Mouse (Mus musculus): ENCODE measurements at regions not wholly inside any gene's neighbourhood (a gene's known extent, or its start where the extent isn't known, plus 50 kb on each side); places are given as distances from the start of the nearest gene placed in this dataset.
"Not testable (repeated sequence)": the region's sequence is repeated elsewhere in the genome, so short reads cannot be mapped to it uniquely, and the experiment has no call there.

DNA sequence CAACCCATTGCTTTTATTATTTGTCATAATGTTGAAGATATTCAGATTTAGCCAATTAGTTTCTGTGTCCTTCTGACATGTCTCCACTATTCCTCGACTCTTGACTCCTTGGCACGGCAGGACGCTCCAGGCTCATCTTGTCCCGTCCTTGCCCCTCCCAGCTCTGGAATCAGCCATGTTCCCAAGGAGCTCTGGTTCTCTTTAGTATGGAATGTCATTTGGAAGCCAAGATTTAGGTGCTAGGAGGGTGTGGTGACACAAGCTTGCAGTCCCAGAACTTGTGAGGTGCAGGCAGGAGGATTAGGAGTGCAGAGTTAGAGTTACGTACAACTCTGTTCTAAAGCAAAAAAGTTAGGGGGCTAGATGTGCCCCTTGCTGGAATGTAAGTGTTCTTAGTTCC is 166.9 kb upstream of the Klf4 start:
- DNase-seq (ENCODE audit: low read depth): no peak

DNA sequence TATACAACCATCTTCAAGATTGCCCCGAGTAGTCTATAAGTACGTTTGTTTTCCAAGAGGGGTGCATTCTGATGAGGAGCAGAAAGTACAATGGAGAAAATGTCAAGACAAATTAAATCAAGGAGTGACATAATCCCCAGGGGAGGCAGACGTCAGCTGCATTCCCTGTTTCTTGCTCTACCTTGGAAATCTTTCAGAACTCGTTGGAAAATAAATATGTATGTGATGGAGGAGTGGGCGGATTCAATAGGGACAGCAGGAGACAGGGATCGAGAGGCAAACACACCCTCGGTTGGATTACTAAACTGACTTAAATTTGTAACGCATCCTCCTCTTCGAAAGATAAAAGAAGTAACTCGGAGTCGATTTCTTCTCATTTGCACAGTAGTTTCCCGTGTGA is 164.8 kb upstream of the Klf4 start:
- DNase-seq (ENCODE audit: low read depth): no peak

DNA sequence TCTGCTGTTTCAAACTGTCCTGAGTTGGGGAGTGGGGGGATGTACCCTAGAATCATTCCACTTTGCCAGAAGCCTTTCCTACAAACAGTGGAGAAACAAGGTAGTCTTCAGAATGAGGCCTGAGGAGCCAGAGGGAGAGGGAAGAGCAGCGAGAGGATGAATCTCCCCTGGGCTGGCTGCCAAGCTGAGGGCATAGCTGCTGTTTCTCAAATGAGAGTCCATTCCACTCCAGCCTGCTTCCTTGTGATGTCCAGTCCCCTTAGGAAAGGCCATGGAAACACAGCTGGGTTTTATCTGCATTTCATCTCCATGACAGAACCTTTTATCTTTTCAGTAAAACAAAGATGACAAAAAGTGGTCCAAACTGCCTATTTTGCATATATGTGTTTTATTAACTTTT is 164.2 kb upstream of the Klf4 start:
- DNase-seq (ENCODE audit: low read depth): no peak

DNA sequence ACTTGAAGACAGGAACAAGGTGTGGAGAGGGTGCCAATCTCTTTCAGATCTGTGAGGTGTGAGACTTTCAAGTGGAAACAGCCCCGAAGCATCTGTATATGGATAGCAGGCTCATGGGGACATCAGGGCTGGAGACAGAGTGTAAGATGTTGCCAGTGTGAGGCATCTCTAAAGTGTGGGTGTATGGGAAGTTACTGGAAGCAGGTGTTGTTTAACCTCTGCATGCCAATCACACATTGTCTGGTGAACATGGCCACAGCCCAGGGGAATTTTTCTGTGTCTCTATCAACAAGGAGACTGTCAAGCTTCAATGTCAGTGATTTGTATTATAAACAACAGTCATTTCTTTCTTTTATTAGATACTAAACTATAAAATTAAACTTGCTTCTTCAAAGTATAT is 163.0 kb upstream of the Klf4 start:
- DNase-seq (ENCODE audit: low read depth): no peak

DNA sequence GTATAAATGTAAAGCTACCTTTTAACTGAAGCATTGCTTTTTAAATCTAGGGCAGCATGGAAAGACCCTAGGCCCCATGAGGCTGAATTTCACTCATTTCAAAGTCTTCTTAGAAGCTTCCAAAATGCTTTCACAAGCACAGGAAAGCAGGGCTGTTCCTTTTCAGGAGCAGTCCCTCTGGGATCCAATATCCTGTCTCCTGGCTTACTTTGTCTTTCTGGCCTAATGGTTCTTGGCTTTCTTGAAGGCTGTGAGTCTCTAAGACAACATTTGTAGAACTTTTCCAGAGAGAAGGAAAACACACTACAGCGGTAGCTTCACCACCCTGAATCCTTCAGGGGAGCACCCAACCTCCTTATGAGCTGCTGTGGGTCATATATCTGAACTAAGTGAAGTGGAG is 157.2 kb upstream of the Klf4 start:
- DNase-seq (ENCODE audit: low read depth): no peak

DNA sequence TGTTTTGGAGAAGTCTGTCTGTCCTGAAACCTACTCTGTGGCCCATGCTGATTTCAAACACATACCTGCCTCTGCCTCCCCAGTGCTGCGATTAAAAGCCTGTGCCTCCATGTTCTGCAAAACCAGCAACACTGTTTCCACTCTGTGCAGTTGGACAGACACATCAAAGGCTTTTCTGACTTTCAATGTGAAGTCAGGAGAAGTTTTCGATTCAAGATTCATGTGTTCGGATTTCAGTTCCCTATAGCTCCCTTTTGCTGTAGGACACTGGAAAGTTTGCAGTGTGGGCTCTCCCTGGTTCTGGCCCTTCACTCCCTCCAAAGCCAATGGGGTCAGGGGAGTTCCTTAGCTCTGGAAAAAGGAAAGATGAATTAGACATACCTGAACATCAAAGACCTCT is 154.5 kb upstream of the Klf4 start:
- DNase-seq (ENCODE audit: low read depth): no peak

DNA sequence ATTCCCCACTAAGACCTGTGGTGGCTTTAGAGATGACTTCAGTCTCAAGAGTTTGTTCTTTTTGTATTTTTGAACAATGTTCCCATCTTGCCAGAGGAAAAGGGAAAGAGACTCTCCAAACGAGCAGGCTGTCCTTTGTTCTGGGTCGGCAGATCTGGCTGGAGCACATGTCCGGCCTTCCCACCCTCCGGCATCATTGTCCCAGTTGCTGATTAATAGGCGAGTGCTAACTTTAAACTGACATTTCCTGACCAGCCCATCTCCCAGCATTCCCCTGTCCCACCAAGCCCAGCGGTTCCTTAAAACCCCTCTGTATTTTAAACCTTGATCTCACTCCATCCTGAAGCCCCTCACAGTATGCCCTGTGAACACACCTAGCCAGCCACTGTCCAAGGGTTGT is 140.0 kb upstream of the Klf4 start:
- no peak for DNase-seq (ENCODE audit: low read depth)

DNA sequence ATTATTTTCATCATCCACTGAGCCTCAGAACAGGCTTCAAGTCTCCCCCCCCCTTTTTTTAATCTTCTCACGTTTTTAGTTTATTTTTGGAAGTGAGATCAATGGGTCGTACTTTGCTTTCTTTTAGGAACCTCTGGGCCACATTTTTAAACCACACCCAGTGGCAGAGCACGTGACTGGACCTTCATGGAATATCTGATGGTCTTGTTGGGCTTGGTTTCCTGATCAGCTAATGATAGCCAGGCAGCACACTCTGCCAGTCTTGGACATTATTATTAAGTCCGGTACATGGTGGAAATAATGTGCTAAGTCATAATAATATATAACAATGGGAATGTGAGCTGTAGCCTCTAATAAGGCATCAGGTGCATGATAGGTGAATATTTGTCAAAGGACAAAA is 138.0 kb upstream of the Klf4 start:
- DNase-seq (ENCODE audit: low read depth): no peak

DNA sequence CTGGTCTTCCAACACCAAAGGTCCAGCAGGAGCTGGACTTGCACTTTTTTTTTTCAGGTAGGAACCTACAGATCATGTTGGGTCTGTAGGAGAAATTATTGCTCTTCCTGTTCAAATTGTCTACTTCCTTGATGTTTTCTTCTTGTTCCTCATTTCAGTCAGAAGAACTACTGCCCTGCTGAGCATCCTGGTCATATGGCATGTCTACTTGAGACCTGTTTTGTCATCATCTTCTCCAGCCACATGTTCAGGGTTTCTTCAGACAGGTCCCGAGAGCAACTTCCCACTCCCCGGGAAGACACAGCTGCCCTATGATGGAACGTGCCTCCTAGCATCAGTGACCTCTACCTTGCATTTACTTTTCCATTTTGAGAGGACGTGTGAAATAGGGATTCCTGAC is 132.6 kb upstream of the Klf4 start:
- no peak for DNase-seq (ENCODE audit: low read depth)

DNA sequence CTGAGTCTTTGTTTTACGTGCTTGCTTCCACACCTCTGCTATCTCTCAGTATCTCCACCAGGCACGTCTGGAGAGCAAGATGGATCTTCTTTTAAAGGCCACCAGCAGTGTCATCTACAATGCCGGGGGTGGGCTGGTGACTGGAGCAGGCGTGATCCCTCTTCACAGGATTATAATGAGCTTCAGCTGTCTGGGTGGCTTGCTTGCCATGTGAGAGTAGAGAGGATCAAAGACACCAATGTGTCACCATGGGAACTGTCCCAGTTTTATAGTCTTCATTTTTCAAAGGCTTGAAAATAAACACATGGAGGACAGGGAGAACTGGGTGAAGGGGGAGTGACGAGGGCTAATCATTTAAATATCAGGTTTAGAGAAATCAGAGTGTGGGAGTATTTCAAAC is 131.6 kb upstream of the Klf4 start:
- no peak for DNase-seq (ENCODE audit: low read depth)

DNA sequence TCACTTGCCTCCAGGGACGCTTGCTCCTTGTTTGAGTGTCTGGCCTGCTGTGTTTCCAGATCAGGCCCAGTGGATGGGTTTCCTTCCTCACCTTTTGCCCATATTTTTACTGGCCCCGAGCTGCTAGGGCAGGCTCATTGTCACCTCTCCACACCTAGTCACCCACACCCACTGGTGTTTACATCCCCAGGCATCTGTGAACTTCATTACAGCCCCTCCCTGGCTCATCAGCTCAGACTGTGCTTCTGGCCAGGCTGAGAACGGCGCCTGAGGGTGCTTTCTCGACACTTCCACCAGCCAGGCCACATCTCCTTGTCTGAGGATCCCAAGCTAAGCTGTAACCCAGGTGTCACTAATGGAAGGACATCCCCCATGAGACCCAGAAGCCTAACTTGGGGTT is 129.8 kb upstream of the Klf4 start:
- DNase-seq (ENCODE audit: low read depth): no peak

DNA sequence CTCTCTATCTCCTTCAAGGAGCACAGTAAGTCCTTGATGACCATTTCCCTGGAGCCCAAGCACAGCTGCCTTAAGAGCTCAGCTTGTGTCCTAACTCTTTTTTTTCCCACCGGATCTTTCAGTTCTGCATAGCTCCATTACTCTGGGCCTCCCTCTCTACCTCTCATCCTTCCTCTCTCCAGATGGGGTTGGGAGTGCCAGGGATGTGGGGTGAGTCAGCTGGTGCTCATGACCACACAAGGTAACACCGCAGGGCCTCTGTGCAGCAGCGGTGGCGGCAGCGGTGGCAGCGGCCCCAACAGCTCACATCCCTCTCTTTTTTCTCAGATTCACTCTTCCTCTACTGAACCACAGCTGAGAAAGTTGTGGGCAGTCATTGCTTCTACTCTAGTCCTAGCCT is 126.6 kb upstream of the Klf4 start:
- DNase-seq (ENCODE audit: low read depth): no peak

DNA sequence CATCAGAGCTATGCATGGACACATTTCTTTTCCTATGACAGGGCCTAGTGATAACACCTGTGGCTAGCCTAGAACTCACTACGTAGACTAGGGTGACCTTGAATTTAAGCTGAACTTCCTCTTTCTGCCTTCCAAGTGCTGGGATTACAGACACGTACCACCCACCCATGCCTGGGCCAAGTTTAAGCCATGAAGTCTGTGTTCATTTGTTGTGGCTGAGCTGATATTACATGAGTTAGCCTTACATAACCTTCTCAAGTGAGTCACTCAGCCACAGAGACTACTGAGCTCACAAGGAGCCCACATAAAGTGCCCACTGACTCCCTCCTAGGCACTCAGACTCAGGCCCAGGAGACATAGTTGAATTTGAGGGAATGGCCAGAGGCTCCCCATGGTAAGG is 123.1 kb upstream of the Klf4 start:
- DNase-seq (ENCODE audit: low read depth): no peak

DNA sequence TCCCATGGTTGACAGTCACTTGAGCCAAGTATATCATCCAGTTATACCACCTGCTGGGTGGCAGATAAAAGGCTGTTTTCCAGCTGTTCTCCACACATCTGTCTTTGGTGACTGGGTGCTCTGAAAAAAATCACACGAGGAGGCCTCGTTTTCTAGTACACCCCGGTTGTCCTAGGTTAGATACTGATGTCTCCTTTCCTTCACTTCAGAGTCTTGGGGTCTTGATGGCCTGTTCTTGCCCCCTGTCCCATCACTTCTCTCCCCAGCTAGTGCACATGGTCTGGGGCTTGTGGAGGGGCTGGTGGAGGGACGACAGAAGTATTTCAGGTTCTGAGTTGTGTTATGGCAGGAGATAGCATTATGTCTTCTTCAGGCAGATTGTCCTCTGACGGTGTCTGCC is 120.4 kb upstream of the Klf4 start:
- DNase-seq (ENCODE audit: low read depth): no peak

DNA sequence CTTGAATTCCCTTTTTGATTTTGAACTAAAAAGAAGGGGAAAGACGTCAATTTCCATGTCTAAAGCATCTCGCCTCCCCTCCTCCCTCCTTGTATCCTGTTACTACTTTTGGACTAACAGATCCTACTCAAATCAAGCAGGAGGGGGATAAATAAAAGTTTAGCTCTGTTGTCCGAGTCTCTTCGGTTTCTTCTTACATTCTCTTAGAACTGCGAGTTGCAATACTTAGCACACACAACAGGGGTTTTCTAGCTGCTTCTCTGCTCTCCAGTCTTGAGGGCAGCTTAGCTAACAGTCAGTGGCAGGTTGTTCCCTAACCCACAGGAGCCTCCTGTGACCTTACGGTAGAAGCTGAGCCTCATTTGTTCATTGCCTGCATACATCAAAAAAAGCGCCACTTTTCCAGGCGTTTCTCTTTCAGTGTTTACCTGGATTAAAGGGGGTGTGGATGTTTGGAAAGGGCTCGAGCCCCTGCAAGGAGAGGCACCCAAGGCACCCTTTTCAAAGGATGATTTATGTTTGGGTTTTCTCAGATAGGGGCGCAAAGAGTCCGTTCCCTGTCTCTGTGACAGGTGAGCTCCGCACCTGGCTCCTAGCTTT is 119.6 kb upstream of the Klf4 start:
- no peak for DNase-seq (ENCODE audit: low read depth)

DNA sequence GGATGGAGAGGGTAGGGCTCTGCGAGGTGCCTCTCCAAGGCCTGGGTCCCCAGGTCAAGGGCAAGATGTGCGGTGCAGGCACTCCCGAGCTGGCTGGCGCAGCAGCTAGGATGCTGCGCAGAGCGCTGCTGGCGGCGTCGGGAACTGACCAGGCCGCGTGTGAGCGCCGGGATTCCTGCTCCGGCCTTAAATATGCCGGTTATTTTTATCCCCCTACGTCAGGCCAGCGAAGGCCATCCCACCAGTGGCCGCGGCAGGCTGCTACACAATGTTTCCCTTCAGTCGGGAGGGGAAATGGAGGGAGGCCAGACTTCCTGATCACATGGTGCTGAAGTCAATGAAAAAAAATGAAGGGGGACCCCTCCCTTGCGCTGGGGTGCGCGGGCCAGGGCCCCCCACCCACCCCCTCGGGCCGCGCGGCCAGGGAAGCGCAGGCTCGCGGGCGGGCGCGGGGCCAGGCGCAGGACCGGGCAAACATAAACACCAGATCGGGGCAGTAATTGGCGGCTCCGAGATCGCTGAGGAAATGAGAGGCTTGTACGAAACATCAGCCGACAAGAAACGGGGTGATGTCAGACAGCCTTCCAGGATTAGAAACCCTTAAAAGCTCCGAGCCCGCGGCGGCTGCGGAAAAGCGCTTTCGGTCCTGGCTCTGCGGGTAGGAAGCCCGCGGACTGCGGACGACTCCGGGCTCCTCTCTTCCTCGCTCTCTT is 118.9 kb upstream of the Klf4 start:
- no peak for DNase-seq (ENCODE audit: low read depth)

DNA sequence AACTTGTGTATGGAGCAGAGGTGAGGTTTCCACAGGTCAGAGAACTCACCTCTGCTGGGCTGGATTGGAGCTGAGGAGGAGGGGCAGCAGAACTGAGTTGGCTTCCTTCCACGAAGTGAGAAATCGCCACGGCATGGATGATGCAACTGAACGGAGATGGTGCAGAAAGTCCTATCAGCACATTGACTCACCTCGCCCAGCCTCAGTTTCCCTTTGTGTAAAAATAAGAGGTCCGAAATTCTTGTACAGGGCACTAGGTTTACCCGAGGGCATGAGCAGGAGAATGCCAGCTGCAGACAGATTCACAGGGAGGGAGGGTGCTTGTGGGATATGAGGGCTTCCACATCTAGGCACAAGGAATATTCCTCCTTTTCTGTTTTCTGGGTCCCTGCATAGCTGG is 117.9 kb upstream of the Klf4 start:
- DNase-seq (ENCODE audit: low read depth): no peak

DNA sequence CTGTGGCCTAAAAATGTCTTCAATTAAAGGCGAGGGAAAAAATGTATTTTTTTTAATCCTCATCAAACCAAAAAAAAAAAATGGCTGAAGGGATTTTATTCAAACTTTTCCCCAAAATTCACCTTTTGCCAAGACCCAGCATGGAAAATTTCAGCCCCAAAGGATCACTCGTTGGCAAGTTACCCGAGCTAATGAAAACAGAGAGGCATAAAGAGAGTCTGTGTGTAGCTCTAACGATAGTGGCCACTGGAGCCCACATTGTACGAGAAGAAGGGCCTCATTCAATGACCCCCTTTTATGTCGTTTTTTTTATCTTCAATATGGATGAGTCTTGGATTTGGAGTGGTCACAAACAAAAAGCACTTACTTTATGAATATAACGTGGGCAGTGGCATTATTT is 116.1 kb upstream of the Klf4 start:
- no peak for DNase-seq (ENCODE audit: low read depth)

DNA sequence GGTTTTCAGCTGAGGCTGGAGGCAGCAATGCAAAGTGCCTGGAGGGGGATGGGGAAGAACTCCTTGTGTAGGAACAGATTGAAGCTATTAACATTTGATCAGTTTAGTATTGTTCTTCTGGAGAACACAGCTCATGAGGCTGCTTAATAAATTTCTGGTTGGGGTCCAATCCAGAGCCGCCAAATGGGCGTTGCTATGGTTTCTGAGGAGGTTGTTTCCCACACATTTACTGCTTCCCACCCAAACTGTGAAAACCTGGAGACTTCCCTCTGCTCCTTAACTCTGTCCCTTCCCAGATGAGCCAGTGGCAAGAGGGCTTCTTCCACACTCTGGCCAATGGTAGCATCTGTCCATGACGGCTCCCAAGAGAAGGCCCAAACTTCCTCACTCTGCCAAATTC is 113.2 kb upstream of the Klf4 start:
- no peak for DNase-seq (ENCODE audit: low read depth)

DNA sequence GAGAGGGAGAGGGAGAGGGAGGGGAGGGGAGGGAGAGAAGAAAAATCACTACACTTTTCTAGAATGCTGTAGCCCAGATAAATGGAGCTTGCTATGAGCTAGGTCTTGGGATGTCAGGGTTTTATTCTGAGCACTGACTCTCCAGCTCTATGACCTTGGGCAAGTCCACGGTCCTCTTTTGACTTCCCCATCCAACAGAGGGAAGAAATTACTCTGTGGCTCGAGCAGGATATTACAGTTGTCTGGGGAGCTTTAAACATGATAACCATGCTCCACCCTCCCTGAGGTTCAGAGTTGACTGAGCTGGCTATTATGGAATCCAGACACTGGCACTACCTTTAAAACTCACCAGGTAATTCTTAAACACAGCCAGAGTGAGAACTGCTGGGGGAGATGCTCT is 112.6 kb upstream of the Klf4 start:
- DNase-seq (ENCODE audit: low read depth): no peak

DNA sequence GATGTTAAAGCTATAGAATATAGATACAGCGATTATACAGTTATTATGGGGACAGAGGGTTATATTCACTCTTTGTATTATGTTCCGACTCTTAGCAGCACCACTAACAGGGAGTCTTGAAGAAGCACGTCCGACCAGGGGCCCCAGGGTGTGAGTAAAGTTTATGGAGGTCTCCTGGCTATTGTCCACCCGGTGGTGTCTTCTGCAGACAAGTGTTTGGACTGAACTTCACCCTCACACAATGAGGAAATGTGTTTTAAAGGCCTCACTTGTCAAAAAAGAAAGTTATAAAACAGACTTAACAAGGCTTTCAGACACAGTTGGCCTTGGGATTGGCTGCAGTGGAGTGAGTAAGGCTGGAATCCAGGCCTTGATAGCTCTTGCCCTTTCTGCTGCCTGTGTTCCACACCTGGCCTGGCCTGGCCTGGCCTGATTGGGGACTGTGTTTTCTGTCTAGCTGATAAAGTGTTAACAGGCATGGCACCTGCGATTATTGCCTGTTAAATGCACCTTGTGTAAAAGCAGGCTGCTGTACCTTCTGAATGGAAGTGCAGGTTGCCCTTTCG is 102.8 kb upstream of the Klf4 start:
- DNase-seq (ENCODE audit: low read depth): no peak

DNA sequence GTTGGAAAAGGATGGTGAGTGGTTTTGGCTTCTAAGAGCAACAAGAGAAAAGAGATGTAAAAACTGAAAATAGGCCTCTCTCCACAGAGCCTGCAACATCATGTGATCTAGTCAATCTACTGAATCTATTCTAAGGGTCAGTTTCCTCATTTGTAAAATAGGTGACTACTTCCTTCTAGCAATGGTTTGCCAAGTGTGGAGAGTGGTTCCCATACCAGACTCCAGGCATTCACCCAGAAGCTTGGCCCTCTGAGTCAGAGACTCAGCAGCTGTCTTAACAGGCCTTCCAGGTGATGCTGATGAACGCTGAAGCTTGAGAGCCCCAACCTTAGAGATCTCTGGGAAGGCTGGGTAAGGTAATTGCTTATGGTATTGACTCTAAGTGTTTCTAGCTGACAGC is 98.9 kb upstream of the Klf4 start:
- DNase-seq (ENCODE audit: low read depth): no peak

DNA sequence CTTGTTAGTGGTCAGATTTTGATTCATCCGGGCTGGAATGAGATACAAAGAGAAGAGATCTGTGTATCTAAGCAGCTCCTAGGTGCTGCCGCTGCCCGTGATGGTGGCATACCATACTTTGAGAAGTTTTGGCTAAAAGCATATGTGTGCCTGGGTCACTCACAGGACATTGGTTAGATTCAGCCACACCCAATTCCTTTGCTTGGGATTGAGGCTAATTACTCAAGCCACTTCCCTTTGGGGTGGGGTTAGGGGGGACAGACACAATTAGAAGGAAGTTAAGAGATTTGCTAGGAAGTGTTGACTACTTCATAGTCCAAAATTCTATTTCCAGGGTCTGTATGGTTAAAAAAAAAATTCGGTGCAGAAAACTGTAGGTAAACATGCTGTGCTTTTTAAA is 97.9 kb upstream of the Klf4 start:
- DNase-seq (ENCODE audit: low read depth): not testable (repeated sequence)

DNA sequence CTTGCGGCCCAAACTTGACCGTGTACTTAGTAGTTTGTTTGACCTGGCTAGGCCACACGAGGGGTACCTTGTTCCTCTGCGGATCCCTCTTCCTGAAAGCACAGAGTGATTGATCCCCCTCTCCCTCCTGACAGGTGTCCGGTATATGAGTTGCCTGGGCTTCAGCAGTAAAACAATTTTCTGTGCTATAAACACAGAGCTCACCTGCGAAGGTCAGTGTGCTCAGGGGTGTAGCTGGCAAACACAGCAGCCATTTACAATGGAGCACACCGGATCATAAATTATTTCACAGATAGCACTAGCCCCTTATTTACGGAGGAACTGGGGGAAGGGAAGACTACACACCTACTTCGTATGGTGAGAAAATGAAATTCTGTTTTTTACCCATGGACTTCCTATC is 92.5 kb upstream of the Klf4 start:
- DNase-seq (ENCODE audit: low read depth): no peak

Data from gonadal fat pad, adult 2 months (tissue).